Mouse (Mus musculus) G1E (cell line): ENCODE measurements around the gene Neurog3. TPM values are rescaled to one million over a fixed set of nuclear protein-coding genes. Genes with fewer than 3 reads are reported as not detected.

ENCODE experiments used
- ATAC-seq: 2 replicates; pipeline ENCODE4 v1.8.0; 2016; ENCODE audit warnings: mild to moderate bottlenecking; ENCODE audit not compliant: insufficient number of reproducible peaks, poor library complexity, low FRiP score, severe bottlenecking; ENCODE audit errors: extremely low read depth
- DNase-seq: peaks from one replicate; pipeline ENCODE4 v3.0.0; 2012; ENCODE audit warnings: low spot score
- H3K27me3 ChIP-seq: 2 replicates; pipeline ENCODE4 v1.6.1; 2012; ENCODE audit warnings: mild to moderate bottlenecking, low read length, inconsistent platforms; ENCODE audit not compliant: insufficient read depth
- H3K36me3 ChIP-seq: replicated peaks from 2 replicates; pipeline ENCODE3; 2012; ENCODE audit warnings: mild to moderate bottlenecking, inconsistent platforms
- H3K4me1 ChIP-seq: 2 replicates; pipeline ENCODE4 v1.6.1; 2012; ENCODE audit warnings: low read depth, low read length, inconsistent platforms, mixed read lengths; ENCODE audit not compliant: insufficient read depth
- H3K4me3 ChIP-seq: 2 replicates; pipeline ENCODE4 v1.5.1; 2012; ENCODE audit warnings: low read depth, mild to moderate bottlenecking, inconsistent platforms, low read length, moderate library complexity, mixed read lengths
- H3K9me3 ChIP-seq: replicated peaks from 2 replicates; pipeline ENCODE4 v1.6.1; 2012; ENCODE audit warnings: inconsistent platforms
- CTCF ChIP-seq: IDR thresholded peaks from 2 replicates; pipeline ENCODE4 v1.5.1; 2012; ENCODE audit warnings: low read depth, low read length, inconsistent platforms, mixed read lengths
- GATA1 ChIP-seq: IDR thresholded peaks from 2 replicates; pipeline ENCODE4 v1.6.1; 2012; ENCODE audit warnings: borderline replicate concordance, low read length, inconsistent platforms, mixed read lengths
- GATA2 ChIP-seq: IDR thresholded peaks from 2 replicates; pipeline ENCODE4 v1.6.1; 2012; ENCODE audit warnings: low read depth, low read length, inconsistent platforms, borderline replicate concordance
- POLR2AphosphoS5 ChIP-seq: IDR thresholded peaks from 2 replicates; pipeline ENCODE4 v1.6.1; 2012; ENCODE audit warnings: low read depth, low read length, inconsistent platforms; ENCODE audit not compliant: insufficient replicate concordance
- TAL1 ChIP-seq: conservative IDR thresholded peaks from 2 replicates; pipeline ENCODE4 v1.6.1; 2012; ENCODE audit warnings: low read depth, low read length, inconsistent platforms, mixed read lengths
- polyA plus RNA-seq: library from polyadenylated mRNA; stranded (reverse); fragments of >175 nt; gene quantifications from 2 replicates; pipeline ENCODE4 v1.2.3, GENCODE M21; 2012
- total RNA-seq, 2 experiments: library from RNA; stranded (forward) in 1 of 2; stranded (reverse) in 1 of 2; fragments of 200-1000 nt in 1 of 2; fragments of >200 nt in 1 of 2; fragmentation: Nextera tagmentation in 1 of 2; gene quantifications; 2 replicates each; pipeline ENCODE4 v1.2.3; 2014 to 2017

Gene Neurog3
- total and polyA plus RNA-seq, 3 experiments: not detected

- 0 out of 2 replicates have a peak, but pooled peaks cover 2% of the 10 kb centered on the region for H3K27me3 ChIP-seq
- H3K36me3 ChIP-seq: no peaks in the 10 kb centered on the region
- DNase-seq: no peak
- no peak for ATAC-seq
- no peaks in the 10 kb centered on the region for H3K9me3 ChIP-seq
- no peak overlapping the region for H3K4me3 ChIP-seq
- TF ChIP-seq CTCF (no peak), GATA1 (no peak), GATA2 (no peak), POLR2AphosphoS5 (no peak), TAL1 (no peak)
- H3K4me1 ChIP-seq: peaks cover 7% of the 10 kb centered on the region
Measured at GRCm38 (mm10) chr10:62181701-62182100, 48.8 kb downstream of the Neurog3 start.

GRCm38 (mm10) chr10:62182471-62183014 lies 49.7 kb downstream of the Neurog3 start:
- H3K36me3 ChIP-seq: no peaks in the 10 kb centered on the region
- H3K4me1 ChIP-seq: peaks cover 7% of the 10 kb centered on the region
- no peak for ATAC-seq
- TF ChIP-seq CTCF (no peak), TAL1 (no peak), GATA2 (no peak), POLR2AphosphoS5 (no peak), GATA1 (no peak)
- DNase-seq: no peak
- H3K9me3 ChIP-seq: no peaks in the 10 kb centered on the region
- H3K27me3 ChIP-seq: 0 out of 2 replicates have a peak, but pooled peaks cover 2% of the 10 kb centered on the region
- no peak overlapping the region for H3K4me3 ChIP-seq

GRCm38 (mm10) chr10:62183053-62183452 lies 50.2 kb downstream of the Neurog3 start:
- TF ChIP-seq GATA2: no peak
- peak; percentile 87 for TF ChIP-seq CTCF
- Histone ChIP-seq H3K27me3 (no peaks in the 10 kb centered on the region), H3K4me1 (peaks cover 12% of the 10 kb centered on the region), H3K36me3 (peaks cover 5% of the 10 kb centered on the region), H3K9me3 (no peaks in the 10 kb centered on the region), H3K4me3 (no peak overlapping the region)
- DNase-seq: peak; percentile 36
- no peak; the same call in 1 of the 2 replicates for ATAC-seq

Other genes with a start within 250 kb of the Neurog3 start
- gene Col13a1, start 154.0 kb upstream of the Neurog3 start, total RNA-seq (2014; fragmentation: Nextera tagmentation): not detected in 2 replicates
- 0.05 TPM in 1 of 2 replicates, not detected in the other for gene Col13a1, start 154.0 kb upstream of the Neurog3 start, total RNA-seq (2017)
- gene Col13a1, start 154.0 kb upstream of the Neurog3 start, polyA plus RNA-seq: not detected in 2 replicates
- gene Fam241b, start 10.8 kb downstream of the Neurog3 start, total RNA-seq (2014; fragmentation: Nextera tagmentation): 2.0 and 3.2 TPM in 2 replicates
- 13.2 and 14.2 TPM in 2 replicates for gene Fam241b, start 10.8 kb downstream of the Neurog3 start, total RNA-seq (2017)
- gene Fam241b, start 10.8 kb downstream of the Neurog3 start, polyA plus RNA-seq: 9.3 and 10.0 TPM in 2 replicates
- 8.2 and 10.2 TPM in 2 replicates for gene Tspan15, start 98.2 kb downstream of the Neurog3 start, total RNA-seq (2014; fragmentation: Nextera tagmentation)
- gene Tspan15, start 98.2 kb downstream of the Neurog3 start, total RNA-seq (2017): 1.9 TPM in 2 replicates
- 1.5 and 1.7 TPM in 2 replicates for gene Tspan15, start 98.2 kb downstream of the Neurog3 start, polyA plus RNA-seq
- gene Tacr2, start 119.3 kb downstream of the Neurog3 start, total RNA-seq (2014; fragmentation: Nextera tagmentation): 0.45 TPM in 1 of 2 replicates, not detected in the other
- gene Tacr2, start 119.3 kb downstream of the Neurog3 start, total RNA-seq (2017): 0.06 TPM in 1 of 2 replicates, not detected in the other
- 0.03 TPM in 1 of 2 replicates, not detected in the other for gene Tacr2, start 119.3 kb downstream of the Neurog3 start, polyA plus RNA-seq
- gene Hk1, start 246.8 kb downstream of the Neurog3 start, total RNA-seq (2014; fragmentation: Nextera tagmentation): 116 and 119 TPM in 2 replicates
- 205 and 245 TPM in 2 replicates for gene Hk1, start 246.8 kb downstream of the Neurog3 start, total RNA-seq (2017)
- 444 and 447 TPM in 2 replicates for gene Hk1, start 246.8 kb downstream of the Neurog3 start, polyA plus RNA-seq